Mouse (Mus musculus): ENCODE measurements around the gene Clca3a2. TPM values are rescaled to one million over a fixed set of nuclear protein-coding genes. Genes with fewer than 3 reads are reported as not detected.

The Clca3a2 gene
- polyA plus RNA-seq (2012; rRNA removed), result 4.7 and 7.1 TPM in 2 replicates

GRCm38 (mm10) chr3:144819219-144819618, at the start of gene Clca3a2:
TSS of gene Clca3a2 (minus strand) at chr3:144819494.

GRCm38 (mm10) chr3:144849014-144849556, 29.8 kb upstream of the Clca3a2 start, which contains the start of gene Clca3b:
TSS of gene Clca3b (minus strand) at chr3:144849357.

GRCm38 (mm10) chr3:144760592-144761309, 58.5 kb downstream of the Clca3a2 start, which contains the start of gene Clca3a1:
TSS of gene Clca3a1 (minus strand) at chr3:144760977.

Other genes starting within 250 kb of the Clca3a2 start
- gene Hs2st1, start 249.3 kb downstream of the Clca3a2 start, polyA plus RNA-seq (2012; rRNA removed), result 3.2 and 4.0 TPM in 2 replicates
- gene Selenof, start 249.2 kb downstream of the Clca3a2 start, polyA plus RNA-seq (2012; rRNA removed), result 175 and 206 TPM in 2 replicates
- gene Sh3glb1, start 99.2 kb downstream of the Clca3a2 start, polyA plus RNA-seq (2012; rRNA removed), result 14.4 and 20.0 TPM in 2 replicates
- gene Clca3a1, start 58.5 kb downstream of the Clca3a2 start, polyA plus RNA-seq (2012; rRNA removed), result 1.6 and 2.2 TPM in 2 replicates
- 40.5 and 79.3 TPM in 2 replicates for gene Clca3b, start 29.9 kb upstream of the Clca3a2 start, polyA plus RNA-seq (2012; rRNA removed)
- gene Clca4b, start 113.0 kb upstream of the Clca3a2 start, polyA plus RNA-seq (2012; rRNA removed), result 0.29 and 0.52 TPM in 2 replicates
- 30.6 and 40.7 TPM in 2 replicates for gene Clca4a, start 155.6 kb upstream of the Clca3a2 start, polyA plus RNA-seq (2012; rRNA removed)
- 661 and 673 TPM in 2 replicates for gene Clca1, start 213.3 kb upstream of the Clca3a2 start, polyA plus RNA-seq (2012; rRNA removed)